Mouse (Mus musculus): ENCODE measurements around the gene H2-DMb1.

Gene H2-DMb1

DNA sequence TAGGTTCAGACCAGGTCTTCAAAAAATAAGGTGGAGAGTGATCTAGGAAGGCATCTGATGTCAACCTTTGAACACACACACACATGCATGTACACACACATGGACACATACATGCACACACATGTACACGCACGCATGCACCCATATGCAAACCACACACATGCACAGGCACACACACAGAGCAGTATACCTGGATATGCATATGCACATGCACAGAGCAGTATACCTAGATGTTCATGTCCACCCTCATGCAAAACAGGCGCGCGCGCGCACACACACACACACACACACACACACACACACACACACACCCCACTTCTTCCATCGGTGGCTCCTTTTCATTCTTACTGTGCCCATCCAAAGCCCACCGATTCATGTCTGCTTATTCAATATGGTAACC lies 55.0 kb downstream of the H2-DMb1 start:
- DNase-seq (ENCODE audit: low read depth, low spot score), result no peak

GRCm38 (mm10) chr17:34208421-34208820 lies 55.5 kb downstream of the H2-DMb1 start:
- DNase-seq (ENCODE audit: low read depth, low spot score), result no peak

DNA sequence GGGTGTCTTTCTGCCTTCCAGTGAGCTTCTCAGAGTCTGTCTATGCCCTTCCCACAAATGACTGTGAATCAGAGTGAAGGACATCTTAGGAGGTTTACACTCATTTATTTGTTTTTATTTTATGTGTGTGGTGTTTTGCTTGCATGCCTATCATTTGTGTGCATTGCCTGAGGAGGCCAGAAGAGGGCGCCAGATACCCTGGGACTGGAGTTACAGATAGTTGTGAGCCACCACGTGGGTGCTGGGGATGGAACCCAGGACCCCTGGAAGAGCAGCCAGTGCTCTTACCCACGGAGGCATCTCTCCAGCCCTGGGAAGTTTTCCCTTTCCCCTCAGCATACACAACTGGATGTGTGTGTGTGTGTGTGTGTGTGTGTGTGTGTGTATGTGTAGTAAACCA lies 56.8 kb downstream of the H2-DMb1 start:
- DNase-seq (ENCODE audit: low read depth, low spot score), result peak; percentile 49

Data from ZHBTc4 (cell line).